Mouse (Mus musculus) liver, adult 2 months (tissue): ENCODE measurements at regions not wholly inside any gene's neighbourhood (a gene's known extent, or its start where the extent isn't known, plus 50 kb on each side); places are given as distances from the start of the nearest gene placed in this dataset.

Experiments
- CTCF ChIP-seq: fragments of 200-500 bp; IDR thresholded peaks from 2 replicates; pipeline ENCODE4 v1.5.1; 2011; ENCODE audit warnings: low read depth, low read length, control low read depth
- POLR2A ChIP-seq: fragments of 200-500 bp; IDR thresholded peaks from 2 replicates; pipeline ENCODE4 v1.6.1; 2011; ENCODE audit warnings: low read length, control low read depth; ENCODE audit not compliant: insufficient read depth; ENCODE audit errors: extremely low read depth

GRCm38 (mm10) chr2:51866045-51866444, 68.9 kb downstream of the Rbm43 start:
- TF ChIP-seq POLR2A (no peak), CTCF (no peak)
